Mouse (Mus musculus) G1E (cell line): Measurements from ENCODE around the gene Foxn3. TPM values are rescaled to one million over a fixed set of nuclear protein-coding genes. Genes with fewer than 3 reads are reported as not detected.

ENCODE experiments used
- ATAC-seq: 2 replicates; pipeline ENCODE4 v1.8.0; 2016; ENCODE audit warnings: mild to moderate bottlenecking; ENCODE audit not compliant: insufficient number of reproducible peaks, poor library complexity, low FRiP score, severe bottlenecking; ENCODE audit errors: extremely low read depth
- DNase-seq: peaks from one replicate; pipeline ENCODE4 v3.0.0; 2012; ENCODE audit warnings: low spot score
- H3K27me3 ChIP-seq: 2 replicates; pipeline ENCODE4 v1.6.1; 2012; ENCODE audit warnings: mild to moderate bottlenecking, low read length, inconsistent platforms; ENCODE audit not compliant: insufficient read depth
- H3K36me3 ChIP-seq: replicated peaks from 2 replicates; pipeline ENCODE3; 2012; ENCODE audit warnings: mild to moderate bottlenecking, inconsistent platforms
- H3K4me1 ChIP-seq: 2 replicates; pipeline ENCODE4 v1.6.1; 2012; ENCODE audit warnings: low read depth, low read length, inconsistent platforms, mixed read lengths; ENCODE audit not compliant: insufficient read depth
- H3K4me3 ChIP-seq: 2 replicates; pipeline ENCODE4 v1.5.1; 2012; ENCODE audit warnings: low read depth, mild to moderate bottlenecking, inconsistent platforms, low read length, moderate library complexity, mixed read lengths
- H3K9me3 ChIP-seq: replicated peaks from 2 replicates; pipeline ENCODE4 v1.6.1; 2012; ENCODE audit warnings: inconsistent platforms
- CTCF ChIP-seq: IDR thresholded peaks from 2 replicates; pipeline ENCODE4 v1.5.1; 2012; ENCODE audit warnings: low read depth, low read length, inconsistent platforms, mixed read lengths
- GATA1 ChIP-seq: IDR thresholded peaks from 2 replicates; pipeline ENCODE4 v1.6.1; 2012; ENCODE audit warnings: borderline replicate concordance, low read length, inconsistent platforms, mixed read lengths
- GATA2 ChIP-seq: IDR thresholded peaks from 2 replicates; pipeline ENCODE4 v1.6.1; 2012; ENCODE audit warnings: low read depth, low read length, inconsistent platforms, borderline replicate concordance
- POLR2AphosphoS5 ChIP-seq: IDR thresholded peaks from 2 replicates; pipeline ENCODE4 v1.6.1; 2012; ENCODE audit warnings: low read depth, low read length, inconsistent platforms; ENCODE audit not compliant: insufficient replicate concordance
- TAL1 ChIP-seq: conservative IDR thresholded peaks from 2 replicates; pipeline ENCODE4 v1.6.1; 2012; ENCODE audit warnings: low read depth, low read length, inconsistent platforms, mixed read lengths
- polyA plus RNA-seq: library from polyadenylated mRNA; stranded (reverse); fragments of >175 nt; gene quantifications from 2 replicates; pipeline ENCODE4 v1.2.3, GENCODE M21; 2012
- total RNA-seq, 2 experiments: library from RNA; stranded (forward) in 1 of 2; stranded (reverse) in 1 of 2; fragments of 200-1000 nt in 1 of 2; fragments of >200 nt in 1 of 2; fragmentation: Nextera tagmentation in 1 of 2; gene quantifications; 2 replicates each; pipeline ENCODE4 v1.2.3; 2014 to 2017

Foxn3 gene
- total and polyA plus RNA-seq, 3 experiments = 15.1 to 111 (median 20.1) TPM

DNA sequence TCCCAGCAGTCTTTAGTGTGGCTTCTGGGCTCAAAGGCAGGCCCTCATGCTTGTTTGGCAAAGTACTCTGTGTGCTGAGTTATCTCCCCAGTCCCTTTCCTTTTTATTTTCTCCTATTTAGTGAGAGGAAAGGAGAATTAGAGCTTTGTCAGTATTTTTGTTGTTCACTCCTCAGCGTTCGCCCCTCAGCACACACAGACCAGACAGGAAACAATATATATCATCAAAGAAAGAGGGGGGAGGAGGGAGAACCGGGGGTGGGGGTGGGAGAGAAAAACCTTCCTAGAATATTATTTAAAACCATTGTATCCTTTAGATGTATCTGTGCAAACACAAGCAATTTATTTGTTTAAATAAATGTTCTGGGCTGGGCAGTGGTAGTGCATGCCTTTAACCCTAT, 47.9 kb downstream of the Foxn3 start:
- no peak for TF ChIP-seq POLR2AphosphoS5
- no peak for TF ChIP-seq TAL1
- TF ChIP-seq GATA1 = no peak
- TF ChIP-seq CTCF = no peak
- TF ChIP-seq GATA2 = no peak
- no peak for ATAC-seq
- Histone ChIP-seq H3K4me1 (no peaks in the 10 kb centered on the region), H3K9me3 (peaks cover 32% of the 10 kb centered on the region), H3K4me3 (no peak overlapping the region), H3K27me3 (no peaks in the 10 kb centered on the region), H3K36me3 (no peaks in the 10 kb centered on the region)
- no peak for DNase-seq

DNA sequence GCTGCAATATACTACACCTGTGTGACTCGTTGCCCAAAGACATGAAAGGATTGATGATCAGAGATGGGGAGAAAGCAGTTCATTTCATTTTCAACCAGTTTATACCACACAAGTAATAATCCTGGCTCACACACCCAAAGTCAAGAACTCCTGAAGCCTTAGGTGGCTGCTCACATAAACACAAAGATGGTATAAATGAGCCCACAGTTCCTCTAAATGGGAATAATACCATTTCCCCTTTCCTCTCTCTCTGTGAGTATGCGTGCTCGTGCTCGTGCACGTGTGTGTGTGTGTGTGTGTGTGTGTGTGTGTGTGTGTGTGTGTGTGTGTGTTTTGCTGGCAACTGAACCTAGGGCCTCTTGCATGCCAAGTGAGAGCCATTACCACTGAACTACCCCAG, 51.7 kb downstream of the Foxn3 start:
- Histone ChIP-seq H3K4me1 (no peaks in the 10 kb centered on the region), H3K27me3 (no peaks in the 10 kb centered on the region), H3K9me3 (peaks cover 32% of the 10 kb centered on the region), H3K4me3 (no peak overlapping the region), H3K36me3 (no peaks in the 10 kb centered on the region)
- TF ChIP-seq GATA1 (no peak), GATA2 (no peak), POLR2AphosphoS5 (no peak), CTCF (no peak), TAL1 (no peak)
- DNase-seq = no peak
- no peak for ATAC-seq

DNA sequence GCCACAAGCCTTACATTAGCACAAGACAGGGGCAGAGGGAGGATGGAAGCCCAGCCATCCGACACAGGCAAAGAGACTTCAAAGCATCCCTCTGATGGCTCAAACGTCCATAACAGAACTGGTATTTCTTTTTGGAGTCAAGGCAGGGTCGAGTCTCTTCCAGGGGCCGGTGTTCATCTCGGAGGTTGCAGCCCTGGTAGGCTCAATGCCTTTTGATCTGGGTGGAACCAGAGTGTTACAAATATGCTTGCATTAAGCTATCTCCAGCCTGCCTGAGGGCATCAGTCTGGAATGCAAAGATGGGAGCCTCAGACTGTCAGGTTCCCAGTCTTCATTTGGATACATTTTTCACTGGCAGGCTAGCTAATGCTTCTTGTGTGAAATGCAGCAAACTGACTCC, 52.6 kb downstream of the Foxn3 start:
- DNase-seq (no peak), ATAC-seq (no peak)
- Histone ChIP-seq H3K4me1 (no peaks in the 10 kb centered on the region), H3K36me3 (no peaks in the 10 kb centered on the region), H3K9me3 (peaks cover 36% of the 10 kb centered on the region), H3K27me3 (no peaks in the 10 kb centered on the region), H3K4me3 (no peak overlapping the region)
- no peak for TF ChIP-seq POLR2AphosphoS5
- no peak for TF ChIP-seq CTCF
- no peak for TF ChIP-seq GATA1
- TF ChIP-seq TAL1 = no peak
- TF ChIP-seq GATA2 = no peak

DNA sequence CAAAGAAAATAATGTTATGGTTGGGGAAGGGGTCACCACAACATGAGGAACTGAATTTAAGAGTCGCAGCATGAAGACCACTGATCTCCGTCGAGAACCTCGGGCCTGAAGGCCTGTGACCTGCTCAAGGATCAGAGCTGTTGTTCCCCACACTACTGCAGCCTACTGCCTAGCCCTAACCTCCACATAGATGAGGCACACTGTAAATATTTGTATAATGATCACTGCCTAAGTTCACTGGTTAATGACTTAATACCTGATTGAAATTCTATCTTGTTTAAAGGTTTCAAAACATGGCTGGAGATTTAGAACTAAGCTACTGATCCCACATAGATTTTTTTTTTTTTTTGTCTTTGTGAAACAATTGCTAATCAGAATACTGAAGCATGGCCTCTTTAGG, 61.2 kb downstream of the Foxn3 start:
- Histone ChIP-seq H3K36me3 (no peaks in the 10 kb centered on the region), H3K9me3 (peaks cover 22% of the 10 kb centered on the region), H3K4me1 (no peaks in the 10 kb centered on the region), H3K4me3 (no peak overlapping the region), H3K27me3 (no peaks in the 10 kb centered on the region)
- DNase-seq = no peak
- no peak for ATAC-seq
- TF ChIP-seq GATA1 (no peak), POLR2AphosphoS5 (no peak), CTCF (no peak), GATA2 (no peak), TAL1 (no peak)

DNA sequence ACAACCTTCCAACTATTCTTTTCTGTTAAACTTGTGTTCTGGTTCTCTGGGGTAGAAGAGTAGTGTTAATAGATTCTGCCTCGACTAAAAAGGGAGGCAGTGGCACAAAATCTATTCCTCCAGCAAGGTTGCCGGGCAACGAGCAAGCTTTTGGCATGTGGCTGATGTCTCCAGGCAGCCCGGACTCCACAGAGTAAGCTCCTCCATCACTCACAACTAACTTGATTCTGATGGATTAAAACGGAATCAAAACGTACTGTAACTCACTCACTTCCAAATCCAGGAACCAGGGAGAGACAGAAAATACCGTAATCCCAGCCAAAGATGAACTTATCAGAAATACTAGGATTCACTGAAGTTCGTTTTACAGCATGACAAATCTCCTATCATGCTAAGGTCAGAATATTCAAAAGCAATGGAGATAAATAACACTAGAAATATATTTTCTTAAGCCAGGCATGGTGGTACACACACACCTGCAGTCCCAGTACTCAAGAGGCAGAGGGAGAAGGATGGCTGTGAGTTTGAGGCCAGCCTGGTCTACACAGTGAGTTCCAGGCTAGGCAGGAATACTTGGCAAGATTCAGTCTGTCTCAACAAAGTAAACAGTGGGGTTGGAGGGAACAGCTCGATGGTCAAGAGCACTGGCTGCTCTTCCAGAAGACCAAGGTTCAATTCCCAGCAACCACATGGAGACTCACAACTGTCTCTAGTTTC, 64.2 kb downstream of the Foxn3 start:
- DNase-seq (no peak), ATAC-seq (no peak)
- no peak overlapping the region for H3K4me3 ChIP-seq
- no peaks in the 10 kb centered on the region for H3K27me3 ChIP-seq
- H3K4me1 ChIP-seq = no peaks in the 10 kb centered on the region
- peaks cover 3% of the 10 kb centered on the region; the same call in 1 of the 2 replicates for H3K9me3 ChIP-seq
- no peaks in the 10 kb centered on the region for H3K36me3 ChIP-seq
- TF ChIP-seq POLR2AphosphoS5 (no peak), GATA2 (no peak), CTCF (no peak), GATA1 (no peak)

DNA sequence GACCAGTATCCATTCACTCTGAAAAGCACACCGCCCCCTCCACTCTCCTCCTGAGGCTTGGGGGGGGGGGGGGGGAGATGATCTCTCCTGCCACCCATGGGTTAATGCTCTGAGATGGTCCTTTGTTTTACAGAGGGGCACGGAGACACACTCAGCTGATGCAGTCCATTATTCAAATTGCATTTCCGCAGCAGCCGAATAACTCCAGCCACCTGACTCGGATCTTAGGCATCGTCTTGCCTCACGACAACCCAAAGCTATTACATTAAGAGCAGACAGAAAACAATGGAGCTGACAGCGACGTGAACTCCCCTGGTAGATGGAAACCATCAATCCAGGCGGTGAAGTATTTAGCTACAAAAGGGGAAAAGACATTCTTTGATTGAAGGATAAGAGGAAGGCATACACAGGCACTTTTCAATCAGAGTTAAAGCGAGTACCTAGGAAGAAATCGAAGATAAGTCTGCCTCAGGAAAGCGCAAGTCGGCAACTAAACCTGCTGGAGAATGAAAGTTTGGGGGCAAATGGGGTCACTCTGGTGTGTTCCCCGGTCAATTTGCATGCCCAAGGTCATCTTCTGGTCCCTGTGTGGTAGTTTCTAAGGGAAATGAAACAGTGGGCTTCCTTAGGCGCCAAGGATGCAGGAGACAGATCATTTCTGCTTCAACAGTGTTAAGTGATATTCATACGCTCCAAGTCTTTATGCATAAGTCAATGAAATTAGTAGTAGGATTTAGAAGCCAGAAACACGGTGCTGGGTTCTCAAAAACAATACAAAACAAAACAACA, 65.0 kb downstream of the Foxn3 start:
- Histone ChIP-seq H3K4me1 (no peaks in the 10 kb centered on the region), H3K27me3 (no peaks in the 10 kb centered on the region), H3K36me3 (no peaks in the 10 kb centered on the region), H3K4me3 (no peak overlapping the region), H3K9me3 (peaks cover 3% of the 10 kb centered on the region; the same call in 1 of the 2 replicates)
- no peak for DNase-seq
- TF ChIP-seq POLR2AphosphoS5 = no peak
- no peak for TF ChIP-seq GATA1
- TF ChIP-seq CTCF = no peak
- no peak for TF ChIP-seq TAL1
- TF ChIP-seq GATA2 = no peak
- no peak for ATAC-seq
